ENCODE assay signal across 1 mouse cellular context in genomic region chr2:52742256-52743158, GRCm38 (mm10).
A peak's percentile ranks its signal among the peaks of the same experiment; 100 is the strongest.
TF ChIP-seq lines count a peak whose summit lies in the region.

Gene Stam2, minus strand, starts transcription at chr2:52742281.

TF ChIP-seq in MEL, 35 proteins besides CTCF, POLR2A, EP300 and RAD21 (continued from another document):
- peak; percentile 93 for TF ChIP-seq MYC (IDR thresholded peaks at IDR 0.05; ENCODE audit: low read depth, low read length)
- TF ChIP-seq ETS1 (IDR thresholded peaks at IDR 0.05; ENCODE audit: low read depth, low read length): peak; percentile 18; the same call in 1 of the 2 replicates
- 0 out of 2 replicates have a peak, but pooled peaks have one; percentile 46 for TF ChIP-seq GABPA (IDR thresholded peaks at IDR 0.05; ENCODE audit: low read depth, low read length)
